In the genomic region with DNA sequence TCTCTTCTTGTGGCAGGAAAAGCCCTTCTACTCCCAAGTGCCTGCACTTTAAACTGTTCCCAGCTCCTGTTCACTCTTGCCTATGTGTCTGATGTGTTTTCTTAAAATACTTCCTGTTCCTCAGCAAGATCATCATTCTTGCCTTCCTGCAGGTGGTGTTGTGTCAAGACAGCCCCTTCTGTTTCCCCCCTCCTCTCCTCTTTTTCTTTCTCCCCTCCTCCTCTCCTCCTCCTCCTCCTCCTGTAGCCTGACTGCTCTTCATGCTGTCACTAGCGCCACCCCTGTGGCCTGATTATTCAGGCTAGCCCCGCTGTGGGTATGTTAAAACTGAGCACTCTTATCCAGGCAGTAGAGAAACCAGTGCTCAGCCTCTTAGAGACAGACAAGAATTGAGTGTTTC, we compare ENCODE assay signal across 23 mouse cellular contexts.
A peak's percentile ranks its signal among the peaks of the same experiment; 100 is the strongest.
DNase-seq lines count a peak whose midpoint lies in the region; ATAC-seq lines count a peak whose summit lies in the region.
"Had no signal": no experiment of that assay in that cellular context is flagged by ENCODE, and none has a peak within 500 bp of the region (broad histone marks: within the 10 kb centered on the region; RNA-seq: fewer than 3 reads in every experiment).

No protein-coding gene starts in this region.

- 42% methylated on average over 2 of the region's 2 CpGs for WGBS in midbrain, embryonic 11.5 days
- WGBS in midbrain, embryonic 15.5 days: 36% methylated on average over 2 of the region's 2 CpGs
- 41% methylated on average over 2 of the region's 2 CpGs for WGBS in liver, embryonic 13.5 days (ENCODE audit: insufficient replicate concordance)

- no peak overlapping the region for H3K9ac ChIP-seq in midbrain, embryonic 11.5 days (ENCODE audit: low read length)
- H3K9ac ChIP-seq in midbrain, embryonic 15.5 days: no peak overlapping the region
- H3K9ac ChIP-seq in liver, embryonic 13.5 days: peak overlapping the region; percentile 62
- H3K9ac ChIP-seq: stomach, embryonic 15.5 days had no signal

- no peak overlapping the region for H3K27ac ChIP-seq in midbrain, embryonic 11.5 days (ENCODE audit: low read depth, low read length)
- no peak overlapping the region for H3K27ac ChIP-seq in midbrain, embryonic 15.5 days
- peak overlapping the region; percentile 90 for H3K27ac ChIP-seq in liver, embryonic 13.5 days
- H3K27ac ChIP-seq: forebrain, embryonic 10.5 days; heart, adult 2 months; left cerebral cortex, adult 2 months; stomach, embryonic 15.5 days had no signal

- H3K9me3 ChIP-seq in midbrain, embryonic 11.5 days (ENCODE audit: control insufficient read depth, low read length): no peaks in the 10 kb centered on the region
- H3K9me3 ChIP-seq in midbrain, embryonic 15.5 days: no peaks in the 10 kb centered on the region
- no peaks in the 10 kb centered on the region for H3K9me3 ChIP-seq in liver, embryonic 13.5 days (replicated peaks)
- H3K9me3 ChIP-seq: forebrain, embryonic 10.5 days; G1E; stomach, embryonic 15.5 days had no signal

- no peaks in the 10 kb centered on the region for H3K4me1 ChIP-seq in midbrain, embryonic 11.5 days (ENCODE audit: control insufficient read depth, insufficient read depth, low read length)
- H3K4me1 ChIP-seq in midbrain, embryonic 15.5 days: no peaks in the 10 kb centered on the region
- peaks cover 68% of the 10 kb centered on the region for H3K4me1 ChIP-seq in liver, embryonic 13.5 days (replicated peaks)
- H3K4me1 ChIP-seq: forebrain, embryonic 10.5 days had no signal

- no peak overlapping the region for H3K4me3 ChIP-seq in midbrain, embryonic 11.5 days (ENCODE audit: low read depth, low read length)
- no peak overlapping the region for H3K4me3 ChIP-seq in midbrain, embryonic 15.5 days
- H3K4me3 ChIP-seq in liver, embryonic 13.5 days (replicated peaks): no peak overlapping the region
- H3K4me3 ChIP-seq: forebrain, embryonic 10.5 days; heart, adult 2 months; left cerebral cortex, adult 2 months; myocyte; stomach, embryonic 15.5 days had no signal

- no peaks in the 10 kb centered on the region for H3K27me3 ChIP-seq in midbrain, embryonic 11.5 days (ENCODE audit: control insufficient read depth, insufficient read depth, low read length)
- H3K27me3 ChIP-seq in midbrain, embryonic 15.5 days (replicated peaks): no peaks in the 10 kb centered on the region
- no peaks in the 10 kb centered on the region for H3K27me3 ChIP-seq in liver, embryonic 13.5 days
- H3K27me3 ChIP-seq: stomach, embryonic 15.5 days had no signal

- peak; percentile 61 for DNase-seq in midbrain, embryonic 11.5 days (ENCODE audit: low spot score, missing footprints)
- no peak for DNase-seq in liver, embryonic 13.5 days
- peak; percentile 65 for DNase-seq in thymus, postnatal 0 days (ENCODE audit: low spot score)
- no peak for DNase-seq in gastrocnemius, adult 8-10 months (ENCODE audit: low spot score in 2 of 2)
- DNase-seq in gastrocnemius, postnatal 10 days: no peak
- DNase-seq: adrenal gland, postnatal 14 days; cerebellum, adult 8-10 months; gastrocnemius, postnatal 14 days; heart, adult 2 months; heart, postnatal 4 days; kidney, adult 9 months; kidney, postnatal 25 days; left cerebral cortex, postnatal 4 days; lung, postnatal 10 days; midbrain, embryonic 14.5 days had no signal

- ATAC-seq in midbrain, embryonic 11.5 days (ENCODE audit: low FRiP score): no peak
- ATAC-seq in midbrain, embryonic 15.5 days (replicated peaks): no peak
- no peak for ATAC-seq in liver, embryonic 13.5 days (ENCODE audit: low read depth)
- ATAC-seq in CD4-positive, CD25-positive, alpha-beta regulatory T cell, adult 4 months: no peak
- ATAC-seq: hindbrain, embryonic 16.5 days had no signal

- H3K4me2 ChIP-seq in midbrain, embryonic 11.5 days: no peak overlapping the region
- no peak overlapping the region for H3K4me2 ChIP-seq in midbrain, embryonic 15.5 days
- peak overlapping the region; percentile 49 for H3K4me2 ChIP-seq in liver, embryonic 13.5 days
- H3K4me2 ChIP-seq: stomach, embryonic 15.5 days had no signal

- peaks cover 2% of the 10 kb centered on the region for H3K36me3 ChIP-seq in midbrain, embryonic 11.5 days (ENCODE audit: control insufficient read depth, insufficient read depth, low read length)
- H3K36me3 ChIP-seq in midbrain, embryonic 15.5 days (replicated peaks): no peaks in the 10 kb centered on the region
- H3K36me3 ChIP-seq in liver, embryonic 13.5 days: peaks cover 27% of the 10 kb centered on the region

Comparison
In these comparisons a context has a peak if more than half of its experiments do, and no peak if none do; other contexts are left out.
1. DNase-seq: peak in midbrain, embryonic 11.5 days (single experiment) and thymus, postnatal 0 days (single experiment); none in liver, embryonic 13.5 days (single experiment), gastrocnemius, adult 8-10 months (0 of 2) and gastrocnemius, postnatal 10 days (single experiment).